Mouse (Mus musculus) erythroblast, embryonic 14.5 days (primary cell): Measurements from ENCODE around the gene Pard3. TPM values are rescaled to one million over a fixed set of nuclear protein-coding genes. Genes with fewer than 3 reads are reported as not detected.

Experiments
- H3K27me3 ChIP-seq: 2 replicates; pipeline ENCODE4 v1.6.1; 2012; ENCODE audit warnings: inconsistent platforms; ENCODE audit not compliant: control insufficient read depth
- H3K36me3 ChIP-seq: 2 replicates; pipeline ENCODE4 v1.6.1; 2012; ENCODE audit warnings: mild to moderate bottlenecking, inconsistent platforms; ENCODE audit not compliant: control insufficient read depth
- H3K4me1 ChIP-seq: 2 replicates; pipeline ENCODE4 v1.6.1; 2012; ENCODE audit warnings: inconsistent platforms; ENCODE audit not compliant: control insufficient read depth
- H3K4me3 ChIP-seq: replicated peaks from 2 replicates; pipeline ENCODE3; 2012; ENCODE audit warnings: moderate library complexity, mild to moderate bottlenecking, inconsistent platforms
- H3K9me3 ChIP-seq: 2 replicates; pipeline ENCODE4 v1.6.1; 2012; ENCODE audit warnings: low read length, inconsistent platforms, mixed read lengths; ENCODE audit not compliant: control insufficient read depth
- GATA1 ChIP-seq: IDR thresholded peaks from 2 replicates; pipeline ENCODE4 v1.6.1; 2012; ENCODE audit warnings: low read length, inconsistent platforms, mixed read lengths
- TAL1 ChIP-seq: IDR thresholded peaks from 3 replicates; pipeline ENCODE4 v1.6.1; 2012; ENCODE audit warnings: low read length, inconsistent platforms, mixed read lengths
- polyA plus RNA-seq: library from polyadenylated mRNA; stranded (reverse); fragments of >175 nt; gene quantifications from 2 replicates; pipeline ENCODE4 v1.2.3, GENCODE M21; 2012

Gene Pard3
- polyA plus RNA-seq, 1 experiment = 0.02 TPM

- TF ChIP-seq GATA1 = no peak
- Histone ChIP-seq H3K4me3 (no peak overlapping the region), H3K36me3 (no peaks in the 10 kb centered on the region), H3K27me3 (no peaks in the 10 kb centered on the region), H3K4me1 (no peaks in the 10 kb centered on the region), H3K9me3 (no peaks in the 10 kb centered on the region)
These were observed 28.9 kb downstream of the Pard3 start for GRCm38 (mm10) chr8:127092383-127093112.

- Histone ChIP-seq H3K9me3 (no peaks in the 10 kb centered on the region), H3K4me3 (no peak overlapping the region), H3K36me3 (no peaks in the 10 kb centered on the region), H3K4me1 (no peaks in the 10 kb centered on the region), H3K27me3 (no peaks in the 10 kb centered on the region)
- TF ChIP-seq TAL1 (no peak), GATA1 (no peak)
These were observed 29.4 kb downstream of the Pard3 start for GRCm38 (mm10) chr8:127093113-127093426.

- Histone ChIP-seq H3K4me1 (no peaks in the 10 kb centered on the region), H3K36me3 (no peaks in the 10 kb centered on the region), H3K27me3 (no peaks in the 10 kb centered on the region), H3K4me3 (no peak overlapping the region), H3K9me3 (no peaks in the 10 kb centered on the region)
- TF ChIP-seq GATA1 (no peak), TAL1 (no peak)
These were observed 32.1 kb downstream of the Pard3 start for GRCm38 (mm10) chr8:127095763-127096162.

DNA sequence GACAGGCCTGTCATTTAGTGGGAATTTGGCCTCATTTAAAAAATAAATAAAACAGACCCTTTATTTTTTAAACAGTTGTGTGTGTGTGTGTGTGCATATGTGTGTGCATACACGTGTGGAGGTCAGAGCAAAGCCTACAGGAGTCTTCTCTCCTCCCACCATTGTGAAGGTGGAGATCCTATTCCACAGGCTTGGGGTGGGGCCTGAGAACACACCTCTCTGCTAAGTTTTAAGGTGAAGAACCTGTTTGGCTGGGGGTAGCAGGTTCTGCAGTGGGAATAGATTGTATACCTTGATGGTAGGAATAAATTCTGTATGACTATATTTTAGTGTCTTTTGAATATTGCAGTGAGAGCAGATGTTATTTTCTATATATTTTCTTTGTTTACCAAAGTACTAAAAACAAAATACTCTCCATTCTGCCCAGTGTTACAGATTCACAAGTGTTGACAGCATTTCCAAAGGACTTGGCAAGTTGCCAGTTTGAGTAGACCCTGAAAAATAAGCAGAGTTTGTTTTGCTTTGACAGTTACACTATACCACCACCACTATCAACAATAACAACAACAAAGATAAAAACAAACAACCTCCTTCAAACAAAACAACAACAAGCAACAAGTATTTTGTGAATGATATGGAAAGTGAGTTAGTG is 35.9 kb downstream of the Pard3 start:
- H3K27me3 ChIP-seq = no peaks in the 10 kb centered on the region
- H3K4me3 ChIP-seq = no peak overlapping the region
- no peaks in the 10 kb centered on the region for H3K36me3 ChIP-seq
- no peaks in the 10 kb centered on the region for H3K9me3 ChIP-seq
- no peaks in the 10 kb centered on the region for H3K4me1 ChIP-seq
- TF ChIP-seq TAL1 (no peak), GATA1 (no peak)

- H3K4me3 ChIP-seq = no peak overlapping the region
- no peaks in the 10 kb centered on the region for H3K36me3 ChIP-seq
- H3K4me1 ChIP-seq = no peaks in the 10 kb centered on the region
- H3K27me3 ChIP-seq = no peaks in the 10 kb centered on the region
- no peak for TF ChIP-seq GATA1
- TF ChIP-seq TAL1 = no peak
- H3K9me3 ChIP-seq = no peaks in the 10 kb centered on the region
These were observed 39.6 kb downstream of the Pard3 start for GRCm38 (mm10) chr8:127103256-127103655.

DNA sequence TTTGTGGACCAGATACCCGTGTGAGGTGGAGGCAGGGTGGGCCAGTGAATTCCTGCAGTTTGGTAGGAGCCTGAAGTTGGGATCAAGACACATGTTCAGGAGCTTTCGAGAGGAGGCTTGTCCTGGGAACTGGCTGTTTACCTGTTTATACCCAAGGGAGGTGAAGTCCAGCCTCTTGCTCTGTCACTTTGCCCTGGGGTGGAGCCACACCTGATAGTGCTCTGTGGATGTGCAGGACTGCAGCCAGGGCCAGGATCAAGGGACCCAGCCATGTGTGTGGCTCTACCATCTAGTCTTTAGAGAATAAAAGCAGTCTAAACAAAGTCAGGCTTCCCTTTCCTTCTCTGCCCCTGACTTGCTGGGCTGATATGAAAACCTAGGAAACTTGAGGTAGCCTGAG is 40.9 kb downstream of the Pard3 start:
- TF ChIP-seq GATA1 (no peak), TAL1 (no peak)
- Histone ChIP-seq H3K9me3 (no peaks in the 10 kb centered on the region), H3K4me1 (no peaks in the 10 kb centered on the region), H3K36me3 (no peaks in the 10 kb centered on the region), H3K4me3 (no peak overlapping the region), H3K27me3 (no peaks in the 10 kb centered on the region)

GRCm38 (mm10) chr8:127107928-127108327 is 44.2 kb downstream of the Pard3 start:
- Histone ChIP-seq H3K4me3 (no peak overlapping the region), H3K27me3 (no peaks in the 10 kb centered on the region), H3K36me3 (no peaks in the 10 kb centered on the region), H3K4me1 (no peaks in the 10 kb centered on the region), H3K9me3 (no peaks in the 10 kb centered on the region)
- no peak for TF ChIP-seq GATA1
- no peak for TF ChIP-seq TAL1

GRCm38 (mm10) chr8:127113209-127113608 is 49.5 kb downstream of the Pard3 start:
- H3K9me3 ChIP-seq = no peaks in the 10 kb centered on the region
- H3K4me3 ChIP-seq = no peak overlapping the region
- no peaks in the 10 kb centered on the region for H3K36me3 ChIP-seq
- no peaks in the 10 kb centered on the region for H3K4me1 ChIP-seq
- H3K27me3 ChIP-seq = no peaks in the 10 kb centered on the region
- TF ChIP-seq TAL1 = no peak
- no peak for TF ChIP-seq GATA1

DNA sequence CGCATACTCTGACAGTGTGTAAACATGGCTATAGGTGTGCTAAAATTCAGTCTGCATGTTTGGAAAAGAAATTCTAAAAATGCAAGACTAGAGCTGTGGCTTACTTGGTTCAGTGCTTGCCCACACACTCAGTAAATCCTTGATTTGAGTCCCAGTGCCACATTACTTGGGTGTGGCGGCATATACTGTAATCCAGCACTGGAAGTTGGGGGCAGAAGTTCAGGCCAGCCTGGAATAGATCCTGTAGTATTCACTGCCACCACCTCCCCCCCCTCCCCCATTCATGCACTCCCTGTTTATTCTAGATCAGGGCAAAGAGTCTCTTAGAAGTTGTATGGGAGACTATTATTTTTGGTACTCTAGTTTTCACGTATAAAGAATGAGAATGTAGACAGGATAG is 52.1 kb downstream of the Pard3 start:
- no peak for TF ChIP-seq GATA1
- no peak for TF ChIP-seq TAL1
- Histone ChIP-seq H3K9me3 (no peaks in the 10 kb centered on the region), H3K27me3 (no peaks in the 10 kb centered on the region), H3K36me3 (no peaks in the 10 kb centered on the region), H3K4me1 (no peaks in the 10 kb centered on the region), H3K4me3 (no peak overlapping the region)

DNA sequence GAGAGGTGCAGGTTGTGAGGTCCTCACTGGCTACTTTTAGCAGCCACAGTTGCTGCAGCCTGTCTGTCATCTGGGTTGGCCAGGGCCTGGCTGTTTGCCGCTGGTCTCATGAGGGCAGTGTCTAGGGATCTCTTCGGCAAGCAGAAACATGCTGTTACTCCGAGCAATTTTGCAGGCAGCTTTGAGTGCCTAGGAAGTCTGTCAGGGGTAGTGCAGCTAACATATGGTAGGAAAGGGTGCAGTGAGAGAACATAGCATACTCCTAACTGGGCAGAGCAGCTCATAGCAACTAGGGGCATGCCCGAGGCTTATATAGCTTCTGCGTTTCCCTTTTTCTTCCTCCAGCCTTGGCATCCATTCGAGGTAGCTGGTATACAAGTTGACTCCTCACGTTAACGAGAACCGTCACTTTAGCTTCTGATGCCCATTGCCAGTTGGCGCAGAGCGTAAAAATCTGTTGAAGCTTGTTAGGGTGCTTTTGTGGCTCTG is 54.7 kb downstream of the Pard3 start:
- H3K4me1 ChIP-seq = no peaks in the 10 kb centered on the region

More for the DNA sequence above, 54.7 kb downstream of the Pard3 start:
- Histone ChIP-seq H3K4me3 (no peak overlapping the region), H3K27me3 (no peaks in the 10 kb centered on the region), H3K36me3 (no peaks in the 10 kb centered on the region), H3K9me3 (no peaks in the 10 kb centered on the region)
- TF ChIP-seq GATA1 (no peak), TAL1 (no peak)
